Mouse (Mus musculus) ES-CJ7 (cell line): ENCODE results near the gene Gdpd1.

Experiments used
- DNase-seq: peaks from one replicate; pipeline ENCODE4 v3.0.0; 2011; ENCODE audit warnings: low read depth, low spot score

Gdpd1 gene

DNA sequence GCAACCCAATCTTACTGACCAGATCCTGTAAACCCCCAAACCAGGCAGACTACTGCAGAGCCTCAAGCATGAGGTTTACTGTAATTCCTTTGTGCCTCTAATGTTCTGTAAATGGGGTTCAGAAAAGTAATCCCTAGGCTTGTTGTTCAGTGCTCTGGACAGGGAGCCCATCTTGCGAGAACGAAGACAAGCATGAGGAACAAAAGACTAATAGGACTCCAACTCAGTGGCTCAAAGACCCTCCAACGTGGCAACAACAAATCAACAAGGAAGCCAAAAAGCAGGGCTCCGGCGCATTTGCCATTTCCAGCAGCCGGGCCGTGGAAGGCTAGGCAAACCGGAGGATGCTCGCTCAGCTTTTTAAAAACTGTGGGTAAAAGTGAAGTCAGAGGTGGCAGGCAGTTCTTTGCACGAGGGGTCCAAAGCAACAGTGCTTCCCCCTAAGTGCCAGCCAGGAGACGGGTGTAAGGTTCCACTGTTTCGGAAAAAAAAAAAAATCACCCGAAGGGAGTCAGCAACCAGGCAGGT is 81.3 kb downstream of the Gdpd1 start:
- no peak for DNase-seq

DNA sequence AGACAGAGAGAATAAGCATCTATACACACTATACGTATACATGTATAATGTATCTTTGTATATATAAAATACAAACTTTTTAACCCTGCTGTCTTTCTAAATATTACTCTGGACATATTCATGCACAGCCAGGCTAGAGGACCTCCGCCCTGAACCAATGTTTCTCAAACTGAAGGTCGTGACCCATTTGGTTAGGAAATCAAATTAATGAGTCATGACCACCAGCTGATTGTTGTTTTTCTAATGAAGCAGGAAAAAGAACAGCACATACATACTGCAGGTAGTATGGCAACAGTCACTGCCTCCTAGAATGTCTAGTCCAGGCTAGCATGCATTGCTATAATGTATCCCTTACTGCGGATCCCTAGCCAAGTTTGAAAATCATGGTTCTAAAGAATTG is 82.6 kb downstream of the Gdpd1 start:
- DNase-seq, result no peak

DNA sequence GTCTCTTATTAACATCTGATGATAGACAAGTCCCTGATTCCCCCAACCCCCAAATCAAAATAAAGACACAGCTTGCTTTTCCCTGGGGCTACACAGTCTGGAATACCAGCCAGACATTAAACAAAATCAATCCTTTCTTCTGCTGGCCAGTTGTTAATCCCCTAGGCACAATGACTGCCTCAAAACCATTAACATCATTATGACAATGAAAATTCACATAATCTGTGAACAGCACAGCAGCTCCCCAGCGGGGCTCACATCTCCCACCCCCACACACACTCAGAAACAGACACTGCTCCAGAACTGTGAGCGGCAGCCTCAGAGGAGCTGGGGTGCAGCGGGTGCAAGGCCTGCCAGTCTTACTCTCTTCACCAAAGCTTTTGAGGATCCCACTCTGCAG is 83.6 kb downstream of the Gdpd1 start:
- no peak for DNase-seq

DNA sequence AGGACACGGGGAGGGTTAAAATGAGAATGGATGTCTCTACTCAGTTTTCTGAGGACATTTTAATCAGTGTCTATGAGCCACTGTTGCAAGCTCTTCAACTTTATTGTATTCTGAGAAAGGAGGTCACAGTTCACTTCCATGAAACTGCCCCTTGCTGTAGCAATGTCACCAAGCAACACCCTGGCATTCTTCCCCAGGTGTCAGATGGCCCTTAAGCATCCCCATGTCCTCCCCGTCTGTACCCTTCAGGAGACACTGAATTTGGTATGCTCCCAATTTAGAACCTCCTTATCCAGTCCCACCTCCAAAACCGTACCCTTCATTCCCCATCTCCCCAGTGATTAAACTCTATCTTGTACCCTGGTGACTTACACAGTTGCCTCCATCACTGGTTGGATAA is 88.9 kb downstream of the Gdpd1 start:
- no peak for DNase-seq
